Mouse (Mus musculus) adrenal gland, postnatal 36 days (tissue): ENCODE results near the gene Aldh1a1. TPM values are rescaled to one million over a fixed set of nuclear protein-coding genes. Genes with fewer than 3 reads are reported as not detected.
A peak's percentile ranks its signal among the peaks of the same experiment; 100 is the strongest.

Experiments
- DNase-seq, 2 experiments: peaks; one replicate each; pipeline ENCODE4 v3.0.0; 2021; ENCODE audit warnings: mixed read lengths in 1 of 2
- total RNA-seq, 2 experiments: library from RNA; stranded (reverse); gene quantifications; 2 replicates each; pipeline ENCODE4 v1.2.3; 2021

Aldh1a1 gene
- total RNA-seq, 2 experiments from 2014 or later: 48.9 to 330 TPM

- DNase-seq: no peak
These were observed 157.5 kb downstream of the Aldh1a1 start for GRCm38 (mm10) chr19:20650008-20650407.

DNA sequence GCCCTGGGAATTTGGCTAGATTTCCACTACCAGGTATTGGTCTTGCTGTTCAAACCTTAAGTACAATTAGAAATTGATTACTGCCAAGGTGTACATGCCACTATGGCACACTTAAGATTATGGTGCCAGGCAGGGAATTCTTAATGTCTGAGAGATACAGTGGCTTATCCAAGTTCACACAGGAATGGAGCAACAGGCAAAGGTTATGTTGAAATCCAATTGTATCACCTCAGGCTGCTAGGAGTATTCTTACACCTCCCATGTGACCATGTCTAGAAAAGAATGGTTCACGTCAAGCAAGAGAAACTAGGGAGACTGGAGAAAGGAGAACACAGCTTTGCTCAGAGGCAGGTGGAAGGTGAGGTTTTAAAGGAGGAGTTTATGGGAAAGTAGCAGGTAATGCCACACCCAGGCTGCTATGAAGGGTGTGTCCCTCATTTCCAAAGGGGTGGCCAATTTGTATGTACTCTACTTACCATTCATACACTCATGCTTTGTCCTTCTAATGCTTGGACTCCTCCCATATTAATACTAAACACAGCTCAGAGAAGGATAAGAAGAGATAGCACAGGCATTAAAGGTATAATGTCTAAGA lies 160.7 kb downstream of the Aldh1a1 start:
- no peak for DNase-seq

DNA sequence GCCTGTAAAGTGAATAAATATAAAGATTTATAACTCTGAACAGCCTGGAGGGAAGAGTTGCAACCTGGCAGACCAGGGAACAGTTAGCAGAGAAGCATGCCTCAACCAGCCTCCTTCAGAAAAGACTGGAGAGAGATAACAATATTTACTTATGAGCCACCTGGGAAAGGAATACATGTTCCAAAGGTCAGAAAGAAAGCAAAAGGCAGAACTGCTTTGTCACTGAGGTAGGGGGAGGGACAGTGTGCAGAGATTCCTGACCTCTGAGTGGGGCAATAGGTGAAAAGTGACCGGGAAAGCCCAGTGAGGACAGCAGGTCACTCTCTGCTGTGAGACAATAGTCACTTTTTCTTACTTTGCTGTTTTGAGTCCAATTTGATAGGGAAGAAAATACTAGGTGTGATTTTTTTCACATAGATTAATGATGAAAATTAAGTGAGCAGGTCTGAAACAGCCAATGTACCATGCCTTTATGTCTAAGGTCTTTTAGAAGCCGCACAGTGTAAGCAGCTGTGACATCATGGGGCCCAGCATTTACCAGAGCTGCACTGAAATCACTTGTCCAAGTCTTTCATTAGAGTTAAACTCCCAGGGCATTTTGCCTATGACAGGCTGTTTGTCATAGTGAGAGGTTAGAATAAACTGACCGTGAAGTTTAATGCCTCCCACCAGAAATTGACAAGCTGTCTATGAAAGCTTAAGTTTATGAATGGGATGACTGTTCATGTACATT lies 161.8 kb downstream of the Aldh1a1 start:
- DNase-seq: peak in 1 of 2 experiments; percentile 9

- DNase-seq: no peak
These were observed 185.3 kb downstream of the Aldh1a1 start for GRCm38 (mm10) chr19:20677697-20678355.

Other genes starting within 250 kb of the Aldh1a1 start
- gene Anxa1, start 101.8 kb upstream of the Aldh1a1 start, total RNA-seq: 10 to 100 TPM; 13.8 to 30.7 TPM
- 10 to 100 TPM; 10.3 to 16.8 TPM for gene Aldh1a7, start 234.8 kb downstream of the Aldh1a1 start, total RNA-seq